Mouse (Mus musculus) lung, postnatal 0 days (tissue): ENCODE measurements at regions not wholly inside any gene's neighbourhood (a gene's known extent, or its start where the extent isn't known, plus 50 kb on each side); places are given as distances from the start of the nearest gene placed in this dataset.

Experiments
- CTCF ChIP-seq: IDR thresholded peaks from 2 replicates; pipeline ENCODE4 v1.5.1; 2016; ENCODE audit warnings: antibody characterized with exemption, mild to moderate bottlenecking
- EP300 ChIP-seq: IDR thresholded peaks from 2 replicates; pipeline ENCODE4 v1.6.1; 2016; ENCODE audit warnings: antibody characterized with exemption, mild to moderate bottlenecking, control low read depth

GRCm38 (mm10) chr8:118004391-118004851 is 202.7 kb upstream of the Mphosph6 start:
- TF ChIP-seq CTCF (no peak), EP300 (no peak)
